Mouse (Mus musculus): Measurements from ENCODE around the gene Tle3. TPM values are rescaled to one million over a fixed set of nuclear protein-coding genes. Genes with fewer than 3 reads are reported as not detected.

The Tle3 gene
- total RNA-seq, 2 experiments from 2014 or later, result 69.2 to 71.5 TPM

- TF ChIP-seq CTCF (IDR thresholded peaks at IDR 0.05), result no peak
- intact Hi-C loops (cut with DNase I), result no loop called here
- DNase-seq (ENCODE audit: extremely low spot score in 1 of 2, low spot score in 2 of 2), result no peak
- Histone ChIP-seq H3K4me3 (no peak overlapping the region), H3K27ac (no peak overlapping the region)
Measured at GRCm38 (mm10) chr9:61445711-61446222, 73.6 kb downstream of the Tle3 start.

DNA sequence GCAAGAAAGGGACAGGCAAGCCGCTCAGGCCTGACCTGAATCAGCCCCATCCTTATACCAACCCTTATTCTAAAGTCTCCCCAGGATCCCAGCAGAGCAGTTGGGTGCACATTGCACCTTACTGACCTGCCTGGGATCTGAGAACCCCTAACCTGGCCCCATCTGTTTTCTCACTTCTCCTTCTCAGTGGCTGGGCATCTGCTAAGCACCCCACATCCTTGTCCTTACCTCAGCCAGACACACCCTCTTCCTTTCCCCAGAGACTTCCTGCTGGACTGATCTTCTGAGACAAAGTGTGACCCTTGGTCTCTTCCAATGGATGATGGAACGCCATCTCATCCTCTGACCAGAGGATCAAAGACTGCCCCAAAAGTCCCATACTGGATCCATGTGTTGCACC lies 74.8 kb downstream of the Tle3 start:
- no peak overlapping the region for H3K4me3 ChIP-seq
- no peak overlapping the region for H3K27ac ChIP-seq
- no peak for TF ChIP-seq CTCF (IDR thresholded peaks at IDR 0.05)
- intact Hi-C loops (cut with DNase I), result no loop called here
- DNase-seq (ENCODE audit: extremely low spot score in 1 of 2, low spot score in 2 of 2), result no peak

DNA sequence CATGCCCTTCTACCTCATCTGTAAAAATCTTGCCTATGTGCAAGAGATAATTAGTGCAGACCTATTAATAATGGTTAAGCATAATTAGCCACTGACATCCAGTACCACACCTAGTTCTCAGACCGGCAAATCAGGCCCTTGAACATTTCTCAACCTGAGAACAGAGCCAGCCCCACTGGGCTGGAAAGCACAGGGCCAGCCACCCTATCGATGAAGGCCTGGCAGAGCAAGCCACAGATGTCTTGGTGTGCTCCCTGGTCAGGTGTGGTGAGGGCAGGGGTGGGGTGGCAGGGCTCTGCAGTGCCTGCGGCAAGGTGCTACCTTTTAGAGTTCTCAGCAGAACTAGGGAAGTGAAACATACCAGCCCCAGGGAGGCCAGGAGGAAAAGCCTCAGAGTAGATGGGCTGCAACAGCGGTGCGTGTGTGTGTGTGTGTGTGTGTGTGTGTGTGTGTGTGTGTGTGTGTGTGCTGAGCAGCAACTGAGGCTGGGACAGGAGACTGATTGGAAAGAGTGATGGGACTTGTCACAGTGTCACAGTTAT lies 77.3 kb downstream of the Tle3 start:
- DNase-seq (ENCODE audit: extremely low spot score in 1 of 2, low spot score in 2 of 2), result no peak
- Histone ChIP-seq H3K4me3 (no peak overlapping the region), H3K27ac (no peak overlapping the region)
- no peak for TF ChIP-seq CTCF (IDR thresholded peaks at IDR 0.05)
- intact Hi-C loops (cut with DNase I), result no loop called here

- DNase-seq (ENCODE audit: extremely low spot score in 1 of 2, low spot score in 2 of 2), result no peak
- intact Hi-C loops (cut with DNase I), result no loop called here
- no peak for TF ChIP-seq CTCF (IDR thresholded peaks at IDR 0.05)
- H3K27ac ChIP-seq, result no peak overlapping the region
- no peak overlapping the region for H3K4me3 ChIP-seq
Measured at GRCm38 (mm10) chr9:61452081-61452480, 79.9 kb downstream of the Tle3 start.

DNA sequence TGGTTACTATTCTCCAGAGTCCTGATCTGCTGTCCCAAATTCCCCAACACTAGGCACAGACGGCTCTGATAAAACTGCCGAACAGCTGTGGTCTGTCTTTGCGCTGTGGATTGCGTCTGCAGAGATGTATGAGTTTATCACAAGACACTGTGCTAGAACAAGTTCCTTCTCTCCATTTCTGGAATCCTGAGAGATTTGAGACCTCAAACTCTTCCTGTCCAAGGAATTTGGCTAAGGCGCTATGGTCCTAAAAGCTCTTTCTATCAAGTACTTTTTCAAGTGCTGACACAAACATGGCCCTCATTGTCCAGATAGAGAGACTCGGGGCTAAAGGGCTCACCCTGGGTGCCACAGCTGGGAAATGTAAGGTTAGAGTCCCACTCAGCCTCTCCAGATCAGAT lies 83.7 kb downstream of the Tle3 start:
- TF ChIP-seq CTCF (IDR thresholded peaks at IDR 0.05), result no peak
- intact Hi-C loops (cut with DNase I), result no loop called here
- no peak for DNase-seq (ENCODE audit: extremely low spot score in 1 of 2, low spot score in 2 of 2)
- Histone ChIP-seq H3K4me3 (no peak overlapping the region), H3K27ac (no peak overlapping the region)

DNA sequence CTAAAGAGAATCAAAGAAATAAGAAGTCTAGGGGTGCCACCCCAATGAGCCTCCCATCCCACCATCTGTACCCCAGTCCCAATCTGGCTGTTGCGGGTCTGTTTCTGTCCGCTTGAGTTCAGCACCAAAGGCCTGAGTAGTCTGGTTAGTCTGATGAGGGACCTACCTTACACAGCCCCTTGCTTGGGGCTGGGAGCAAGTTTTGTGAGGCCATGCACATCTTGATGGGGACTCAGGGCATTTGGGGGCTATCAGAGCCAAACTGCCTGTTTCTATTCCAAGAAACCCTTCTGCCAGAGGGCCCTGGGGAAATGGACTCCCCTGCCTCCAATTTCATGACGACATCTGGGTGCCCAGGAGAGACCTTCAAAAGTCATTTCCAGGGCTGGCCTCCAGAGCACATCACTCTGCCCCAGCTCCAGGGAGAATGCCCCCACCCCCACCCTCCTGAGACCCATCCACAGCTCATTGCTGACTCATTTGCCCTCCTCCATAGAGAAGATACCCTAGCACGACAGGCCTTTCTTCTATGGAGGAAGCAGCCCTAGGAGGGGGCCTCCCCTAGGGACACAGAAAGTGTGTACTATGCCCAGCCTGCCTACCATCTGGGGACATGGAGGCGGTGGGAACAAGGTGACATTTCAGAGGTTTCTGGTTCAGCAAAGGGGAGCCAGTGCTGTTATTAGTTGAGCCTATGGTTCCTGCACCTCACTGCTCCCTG lies 84.4 kb downstream of the Tle3 start:
- no peak for TF ChIP-seq CTCF (IDR thresholded peaks at IDR 0.05)
- no peak for DNase-seq (ENCODE audit: extremely low spot score in 1 of 2, low spot score in 2 of 2)
- Histone ChIP-seq H3K4me3 (no peak overlapping the region), H3K27ac (no peak overlapping the region)
- intact Hi-C loops (cut with DNase I), result no loop called here

- intact Hi-C loops (cut with DNase I), result no loop called here
- Histone ChIP-seq H3K27ac (no peak overlapping the region), H3K4me3 (no peak overlapping the region)
- TF ChIP-seq CTCF (IDR thresholded peaks at IDR 0.05), result no peak
- DNase-seq (ENCODE audit: extremely low spot score in 1 of 2, low spot score in 2 of 2), result no peak
Measured at GRCm38 (mm10) chr9:61457162-61457523, 85.0 kb downstream of the Tle3 start.

- intact Hi-C loops (cut with DNase I), result no loop called here
- no peak overlapping the region for H3K27ac ChIP-seq
- DNase-seq (ENCODE audit: extremely low spot score in 1 of 2, low spot score in 2 of 2), result no peak
- H3K4me3 ChIP-seq, result no peak overlapping the region
- no peak for TF ChIP-seq CTCF (IDR thresholded peaks at IDR 0.05)
Measured at GRCm38 (mm10) chr9:61461859-61462258, 89.7 kb downstream of the Tle3 start.

- no peak overlapping the region for H3K27ac ChIP-seq
- no peak for TF ChIP-seq CTCF (IDR thresholded peaks at IDR 0.05)
Measured at GRCm38 (mm10) chr9:61467436-61467835, 95.3 kb downstream of the Tle3 start.

More at GRCm38 (mm10) chr9:61467436-61467835, 95.3 kb downstream of the Tle3 start:
- intact Hi-C loops (cut with DNase I), result no loop called here
- DNase-seq (ENCODE audit: extremely low spot score in 1 of 2, low spot score in 2 of 2), result no peak
- H3K4me3 ChIP-seq, result no peak overlapping the region
